Mouse (Mus musculus) lung, embryonic 15.5 days (tissue): Measurements from ENCODE around the gene Rictor. TPM values are rescaled to one million over a fixed set of nuclear protein-coding genes. Genes with fewer than 3 reads are reported as not detected.

Experiments
- ATAC-seq: fragments of 200-750 bp; cut with Nextera tagmentation; 2 replicates; pipeline ENCODE4 v1.8.0; 2017; ENCODE audit warnings: moderate number of reproducible peaks, borderline replicate concordance; ENCODE audit not compliant: low FRiP score, low TSS enrichment; ENCODE audit errors: extremely low read depth
- H3K27ac ChIP-seq: fragments of 300-500 bp; sonication (generic); 2 replicates; pipeline ENCODE4 v1.5.1; 2015; ENCODE audit warnings: moderate library complexity, mild to moderate bottlenecking, inconsistent platforms
- H3K27me3 ChIP-seq: fragments of 300-500 bp; sonication (generic); 2 replicates; pipeline ENCODE4 v1.6.1; 2015; ENCODE audit warnings: inconsistent platforms
- H3K36me3 ChIP-seq: fragments of 300-500 bp; sonication (generic); 2 replicates; pipeline ENCODE4 v1.6.1; 2015; ENCODE audit warnings: inconsistent platforms
- H3K4me1 ChIP-seq: fragments of 300-500 bp; sonication (generic); 2 replicates; pipeline ENCODE4 v1.6.1; 2015; ENCODE audit warnings: inconsistent platforms
- H3K4me2 ChIP-seq: fragments of 300-500 bp; sonication (generic); 2 replicates; pipeline ENCODE4 v1.6.1; 2015; ENCODE audit warnings: inconsistent platforms, mild to moderate bottlenecking, moderate library complexity
- H3K4me3 ChIP-seq: fragments of 300-500 bp; sonication (generic); 2 replicates; pipeline ENCODE4 v1.5.1; 2015; ENCODE audit warnings: mild to moderate bottlenecking, inconsistent platforms
- H3K9ac ChIP-seq: fragments of 300-500 bp; sonication (generic); 2 replicates; pipeline ENCODE4 v1.6.1; 2015; ENCODE audit warnings: inconsistent platforms
- H3K9me3 ChIP-seq: fragments of 300-500 bp; sonication (generic); 2 replicates; pipeline ENCODE4 v1.6.1; 2016; ENCODE audit warnings: inconsistent platforms
- WGBS: fragments of 180-500 bp; shearing (Covaris S2); methylation state at CpG from one replicate; pipeline ENCODE4 v1.1.7; 2015; 5-methylcytosine and 5-hydroxymethylcytosine counted together
- polyA plus RNA-seq: library from polyadenylated mRNA; unstranded; fragments of >200 nt; fragmentation: Nextera tagmentation; extraction: Ambion mirVana; gene quantifications from 2 replicates; pipeline ENCODE4 v1.2.1, GENCODE M21; 2015

Rictor gene
- polyA plus RNA-seq, 1 experiment from 2014 or later: 45.5 TPM

DNA sequence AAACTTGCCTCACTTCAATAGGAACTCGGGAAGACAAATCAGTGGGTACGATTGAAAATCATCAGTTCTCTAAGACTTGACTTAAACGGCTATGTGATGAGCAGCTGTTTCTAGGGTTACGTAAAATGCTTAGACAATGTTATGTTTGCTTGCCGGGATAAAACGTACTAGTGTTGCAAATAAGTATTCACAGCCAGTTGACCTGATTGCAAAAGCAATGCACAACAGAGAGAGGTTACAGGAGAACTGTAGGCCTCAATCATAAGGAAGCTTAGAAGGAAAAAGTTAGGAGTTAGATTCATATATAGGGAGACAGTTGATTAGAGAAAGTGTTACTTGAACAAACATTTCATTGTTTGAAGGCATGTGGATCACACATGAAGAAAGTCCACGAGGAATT is 2.2 kb downstream of the Rictor start:
- no peak overlapping the region for H3K4me3 ChIP-seq
- ATAC-seq: no peak

DNA sequence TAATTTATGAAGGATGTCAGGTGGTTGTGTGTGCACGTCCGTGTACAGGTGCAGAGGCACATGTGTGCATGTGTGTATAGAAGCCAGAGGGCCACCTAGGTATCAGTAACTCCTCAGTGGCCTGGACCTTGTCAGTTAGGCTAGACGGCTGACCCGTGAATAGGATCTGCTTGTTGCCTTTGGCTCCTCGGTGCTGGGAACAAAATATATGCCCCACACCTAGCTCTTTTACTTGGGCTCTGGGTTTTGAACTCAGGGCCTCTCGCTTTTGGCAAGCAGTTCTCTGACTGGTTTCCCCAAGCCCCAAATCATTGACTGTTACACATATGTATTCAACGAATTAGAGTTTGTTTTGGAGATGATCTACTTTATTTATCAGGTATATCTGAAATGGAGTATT is 3.0 kb downstream of the Rictor start:
- Histone ChIP-seq H3K27me3 (no peaks in the 10 kb centered on the region), H3K4me3 (no peak overlapping the region), H3K27ac (no peak overlapping the region), H3K4me2 (no peak overlapping the region), H3K9ac (no peak overlapping the region), H3K36me3 (no peaks in the 10 kb centered on the region), H3K4me1 (peaks cover 29% of the 10 kb centered on the region), H3K9me3 (no peaks in the 10 kb centered on the region)
- WGBS: 79% methylated on average over 7 of the region's 7 CpGs
- no peak for ATAC-seq

More for the DNA sequence above, 2.2 kb downstream of the Rictor start:
- H3K4me2 ChIP-seq: peak overlapping the region; percentile 90; the same call in 1 of the 2 replicates
- no peak overlapping the region for H3K9ac ChIP-seq
- H3K4me1 ChIP-seq: peaks cover 29% of the 10 kb centered on the region
- H3K9me3 ChIP-seq: no peaks in the 10 kb centered on the region
- WGBS: 59% methylated on average over 7 of the region's 7 CpGs
- peaks cover 3% of the 10 kb centered on the region; the same call in 1 of the 2 replicates for H3K27me3 ChIP-seq
- no peaks in the 10 kb centered on the region for H3K36me3 ChIP-seq
- H3K27ac ChIP-seq: no peak overlapping the region

DNA sequence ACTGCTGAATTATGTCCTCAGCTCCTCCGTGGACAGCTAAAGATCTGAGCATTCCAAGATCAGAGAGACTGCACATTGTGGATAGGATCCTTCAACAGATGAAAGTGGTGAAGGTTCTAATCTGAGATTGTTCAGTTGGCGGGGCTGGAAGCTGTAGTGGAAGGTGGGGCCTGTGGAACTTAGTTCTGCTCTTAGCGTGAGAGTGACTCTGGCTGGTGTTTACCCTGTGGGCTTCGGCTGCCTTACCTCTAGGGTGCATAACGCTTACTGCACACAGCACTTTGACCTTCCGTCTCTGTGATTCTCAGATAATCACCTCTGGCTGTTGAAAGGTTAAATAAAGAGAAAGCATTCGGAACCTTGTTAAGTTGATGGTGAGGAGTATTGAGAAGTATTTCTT is 6.6 kb downstream of the Rictor start:
- no peak for ATAC-seq
- no peak overlapping the region for H3K4me2 ChIP-seq
- no peaks in the 10 kb centered on the region for H3K27me3 ChIP-seq
- no peaks in the 10 kb centered on the region for H3K36me3 ChIP-seq
- H3K9ac ChIP-seq: no peak overlapping the region
- WGBS: 40% methylated on average over 7 of the region's 7 CpGs
- no peak overlapping the region for H3K27ac ChIP-seq
- no peaks in the 10 kb centered on the region for H3K9me3 ChIP-seq
- no peak overlapping the region for H3K4me3 ChIP-seq
- H3K4me1 ChIP-seq: peaks cover 22% of the 10 kb centered on the region

- Histone ChIP-seq H3K9me3 (no peaks in the 10 kb centered on the region), H3K4me3 (no peak overlapping the region), H3K36me3 (no peaks in the 10 kb centered on the region), H3K4me2 (no peak overlapping the region), H3K4me1 (peaks cover 18% of the 10 kb centered on the region), H3K9ac (no peak overlapping the region), H3K27ac (no peak overlapping the region), H3K27me3 (no peaks in the 10 kb centered on the region)
- no peak for ATAC-seq
- 57% methylated on average over 6 of the region's 6 CpGs for WGBS
Measured at GRCm38 (mm10) chr15:6715237-6715636, 7.1 kb downstream of the Rictor start.

GRCm38 (mm10) chr15:6721385-6721784 is 13.2 kb downstream of the Rictor start:
- Histone ChIP-seq H3K9ac (no peak overlapping the region), H3K27ac (no peak overlapping the region), H3K36me3 (no peaks in the 10 kb centered on the region), H3K4me3 (no peak overlapping the region), H3K9me3 (no peaks in the 10 kb centered on the region), H3K4me2 (no peak overlapping the region), H3K27me3 (no peaks in the 10 kb centered on the region), H3K4me1 (no peaks in the 10 kb centered on the region)
- WGBS: 81% methylated on average over 2 of the region's 2 CpGs
- no peak for ATAC-seq

GRCm38 (mm10) chr15:6721802-6722201 is 13.6 kb downstream of the Rictor start:
- Histone ChIP-seq H3K4me2 (no peak overlapping the region), H3K4me3 (no peak overlapping the region), H3K27ac (no peak overlapping the region), H3K9me3 (no peaks in the 10 kb centered on the region), H3K27me3 (no peaks in the 10 kb centered on the region), H3K36me3 (no peaks in the 10 kb centered on the region), H3K9ac (no peak overlapping the region), H3K4me1 (no peaks in the 10 kb centered on the region)
- 88% methylated on average over 4 of the region's 4 CpGs for WGBS
- no peak for ATAC-seq

GRCm38 (mm10) chr15:6722405-6723176 is 14.4 kb downstream of the Rictor start:
- Histone ChIP-seq H3K4me2 (no peak overlapping the region), H3K27ac (no peak overlapping the region), H3K27me3 (no peaks in the 10 kb centered on the region), H3K9me3 (no peaks in the 10 kb centered on the region), H3K4me1 (no peaks in the 10 kb centered on the region), H3K36me3 (no peaks in the 10 kb centered on the region), H3K4me3 (no peak overlapping the region), H3K9ac (no peak overlapping the region)
- WGBS: 81% methylated on average over 11 of the region's 11 CpGs
- ATAC-seq: no peak

DNA sequence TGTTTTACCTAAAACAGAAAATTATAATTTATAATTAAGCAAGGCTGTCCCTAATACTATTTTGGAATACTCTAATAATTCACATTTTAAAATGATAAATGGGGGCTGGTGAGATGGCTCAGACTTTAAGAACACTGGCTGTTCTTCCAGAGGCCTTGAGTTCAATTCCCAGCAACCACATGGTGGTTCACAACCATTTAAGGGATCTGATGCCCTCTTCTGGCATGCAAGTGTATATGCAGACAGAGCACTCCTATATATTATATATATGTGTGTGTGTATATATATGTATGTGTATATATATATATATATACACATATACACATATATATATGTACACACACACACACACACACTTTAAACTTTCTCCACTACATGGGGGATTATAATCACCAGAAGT is 15.2 kb downstream of the Rictor start:
- ATAC-seq: no peak
- no peak overlapping the region for H3K9ac ChIP-seq
- no peaks in the 10 kb centered on the region for H3K9me3 ChIP-seq
- no peaks in the 10 kb centered on the region for H3K27me3 ChIP-seq
- no peak overlapping the region for H3K4me3 ChIP-seq
- no peaks in the 10 kb centered on the region for H3K4me1 ChIP-seq
- H3K36me3 ChIP-seq: no peaks in the 10 kb centered on the region
- H3K27ac ChIP-seq: no peak overlapping the region
- no peak overlapping the region for H3K4me2 ChIP-seq

- 77% methylated on average over 1 of the region's 1 CpGs for WGBS
- ATAC-seq: no peak
Measured at GRCm38 (mm10) chr15:6724442-6724841, 16.3 kb downstream of the Rictor start.

GRCm38 (mm10) chr15:6726130-6726808 is 18.1 kb downstream of the Rictor start:
- Histone ChIP-seq H3K4me1 (no peaks in the 10 kb centered on the region), H3K4me3 (no peak overlapping the region), H3K9ac (no peak overlapping the region), H3K27ac (no peak overlapping the region), H3K9me3 (no peaks in the 10 kb centered on the region), H3K27me3 (no peaks in the 10 kb centered on the region), H3K36me3 (no peaks in the 10 kb centered on the region), H3K4me2 (no peak overlapping the region)
- 65% methylated on average over 5 of the region's 5 CpGs for whole genome bisulfite sequencing
- ATAC-seq: no peak

More at GRCm38 (mm10) chr15:6724442-6724841, 16.3 kb downstream of the Rictor start:
- H3K36me3 ChIP-seq: no peaks in the 10 kb centered on the region
- H3K4me3 ChIP-seq: no peak overlapping the region
- H3K27me3 ChIP-seq: no peaks in the 10 kb centered on the region
- no peak overlapping the region for H3K27ac ChIP-seq
- H3K4me1 ChIP-seq: no peaks in the 10 kb centered on the region
- no peaks in the 10 kb centered on the region for H3K9me3 ChIP-seq
- no peak overlapping the region for H3K4me2 ChIP-seq
- no peak overlapping the region for H3K9ac ChIP-seq

GRCm38 (mm10) chr15:6733076-6733475 is 24.9 kb downstream of the Rictor start:
- H3K4me1 ChIP-seq: no peaks in the 10 kb centered on the region
- H3K9me3 ChIP-seq: no peaks in the 10 kb centered on the region
- ATAC-seq: no peak
- H3K27ac ChIP-seq: no peak overlapping the region
- H3K4me2 ChIP-seq: no peak overlapping the region
- no peak overlapping the region for H3K4me3 ChIP-seq
- WGBS: 73% methylated on average over 5 of the region's 5 CpGs
- no peaks in the 10 kb centered on the region for H3K36me3 ChIP-seq
- H3K9ac ChIP-seq: no peak overlapping the region
- H3K27me3 ChIP-seq: no peaks in the 10 kb centered on the region

DNA sequence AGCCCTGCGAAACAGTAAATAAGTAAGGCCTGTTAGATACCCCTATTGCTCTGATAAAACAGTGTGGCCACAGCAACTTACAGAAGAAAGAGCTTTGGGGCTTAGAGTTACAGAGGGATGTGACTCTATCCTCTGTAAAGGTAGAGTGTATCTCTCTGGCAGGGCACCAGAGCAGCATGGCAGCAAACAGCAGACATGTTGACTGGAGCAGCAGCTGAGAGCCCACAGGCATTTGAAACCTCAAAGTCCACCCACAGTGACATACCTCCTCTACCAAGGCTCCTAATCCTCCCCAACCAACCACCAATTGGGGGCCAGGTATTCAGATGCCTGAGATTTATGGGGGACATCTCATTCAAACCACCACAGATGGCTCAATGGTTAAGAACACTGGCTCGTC is 31.0 kb downstream of the Rictor start:
- no peak overlapping the region for H3K27ac ChIP-seq
- H3K27me3 ChIP-seq: no peaks in the 10 kb centered on the region
- H3K4me3 ChIP-seq: no peak overlapping the region
- no peaks in the 10 kb centered on the region for H3K9me3 ChIP-seq
- no peak for ATAC-seq
- no peak overlapping the region for H3K4me2 ChIP-seq
- peaks cover 8% of the 10 kb centered on the region; the same call in 1 of the 2 replicates for H3K36me3 ChIP-seq
- no peak overlapping the region for H3K9ac ChIP-seq
- 97% methylated on average over 2 of the region's 2 CpGs for WGBS
- 0 out of 2 replicates have a peak, but pooled peaks cover 2% of the 10 kb centered on the region for H3K4me1 ChIP-seq
